Mouse (Mus musculus) embryonic stem cell, embryonic (primary cell): Measurements from ENCODE around the gene Chst11.
"Not testable (repeated sequence)": the region's sequence is repeated elsewhere in the genome, so short reads cannot be mapped to it uniquely, and the experiment has no call there.

Experiments
- CTCF ChIA-PET, 4 experiments: fragments of 300-600 bp in 2 of 4; fragments of 350-600 bp in 2 of 4; sonication (Branson Sonifier 250); formaldehyde crosslinking; loops; one replicate each; lab custom pipeline; 2022; ENCODE audit warnings: inconsistent platforms in 2 of 4; lab: Charles Lee
- POLR2A ChIA-PET, 4 experiments: fragments of 300-600 bp in 2 of 4; fragments of 350-600 bp in 2 of 4; sonication (Branson Sonifier 250); formaldehyde crosslinking; loops; one replicate each; lab custom pipeline; 2022; ENCODE audit warnings: antibody characterized with exemption in 4 of 4, inconsistent platforms in 1 of 4; lab: Charles Lee

Chst11 gene

DNA sequence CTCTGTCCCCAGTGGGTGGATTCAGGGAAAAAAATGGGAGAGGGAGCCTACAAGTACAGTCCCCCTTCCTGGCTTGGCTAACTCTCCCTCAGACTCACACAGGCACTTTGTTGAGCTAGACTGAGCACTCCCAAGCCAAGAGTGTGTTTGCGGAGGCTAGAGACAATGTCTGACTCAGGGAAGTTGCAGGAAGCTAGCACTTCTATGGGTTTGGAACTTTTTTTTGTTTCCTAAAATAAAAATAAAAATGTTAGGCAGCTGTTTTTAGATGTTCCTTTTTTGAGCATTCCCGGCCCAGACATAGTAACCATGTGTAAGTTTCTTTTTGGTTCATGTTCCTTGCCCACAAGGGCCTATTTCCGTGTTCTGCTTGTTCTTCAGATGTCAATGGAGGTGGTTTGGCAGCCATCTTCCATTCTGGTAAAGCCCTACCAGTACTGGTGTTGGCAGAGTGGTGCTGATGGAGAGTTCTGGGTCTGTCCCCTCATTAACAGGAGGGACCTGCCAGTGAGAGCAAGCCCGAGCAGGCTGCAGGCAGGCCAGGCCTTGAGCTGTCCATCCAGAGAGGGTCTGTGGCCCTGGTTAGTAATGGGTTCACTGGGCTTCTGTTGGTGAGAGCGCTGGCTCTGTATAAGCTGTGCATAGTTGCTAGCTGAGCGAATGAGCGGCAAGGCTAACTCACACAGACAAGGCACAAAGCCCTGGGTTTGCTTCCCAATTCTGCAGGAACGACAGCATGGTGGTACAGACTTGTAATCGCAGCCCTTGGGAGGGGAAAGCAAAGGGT is 116.3 kb downstream of the Chst11 start:
- ChIA-PET POLR2A (interaction anchor here in 3 of 4 experiments (0.6 to 1.7 kb wide), 7 partner anchors 9 to 243 kb away, joined by 3 to 5 read pairs (median 4); partner anchors contain the start of gene Chst11 (in 1 of the 3)), CTCF (interaction anchor here in 2 of 4 experiments (0.6 to 0.7 kb wide), 2 partner anchors 30 to 244 kb away, joined by 3 to 4 read pairs; no protein-coding TSS in a partner anchor)

DNA sequence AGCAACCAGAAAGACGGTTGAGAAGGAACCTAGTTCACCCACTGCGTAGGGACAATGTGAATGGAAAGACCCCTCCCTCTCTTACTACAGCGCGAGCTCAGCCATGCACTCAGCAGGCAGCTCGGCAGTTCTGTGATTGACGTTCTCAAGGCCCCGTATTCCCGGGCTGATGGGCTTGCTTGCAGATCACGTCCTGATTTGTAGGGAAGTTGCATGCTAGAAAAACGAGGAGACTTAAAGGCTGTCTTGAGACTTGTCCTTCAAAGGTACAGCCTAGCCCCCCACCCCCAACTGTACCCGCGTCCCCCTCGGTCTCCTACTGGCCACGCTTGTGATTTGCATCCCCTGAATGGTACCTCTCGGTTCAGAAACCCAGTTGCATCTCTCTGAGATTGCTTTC is 117.4 kb downstream of the Chst11 start:
- CTCF ChIA-PET, result no interaction called here

DNA sequence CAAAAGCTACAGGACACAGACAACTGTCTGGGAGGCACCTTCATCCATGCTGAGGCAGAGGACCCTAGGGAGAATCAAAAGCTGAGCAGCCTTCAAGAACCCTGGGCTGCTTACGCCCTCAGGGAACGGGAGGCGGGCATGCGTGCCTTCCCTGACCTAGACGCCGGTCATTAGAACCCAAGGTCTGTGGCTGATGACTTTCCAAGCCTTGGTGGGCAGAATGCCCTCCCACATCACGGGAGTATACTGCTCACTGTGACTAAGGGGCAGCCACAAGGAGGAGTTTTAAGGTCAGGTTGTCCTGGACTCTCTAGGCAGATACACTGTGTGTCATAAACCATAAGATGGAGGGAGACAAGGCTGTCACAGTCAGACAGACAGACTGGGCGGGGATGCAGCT is 118.9 kb downstream of the Chst11 start:
- ChIA-PET POLR2A (interaction anchor here in 2 of 4 experiments (0.5 to 0.6 kb wide), 2 partner anchors 357 to 1450 kb away, joined by 3 to 4 read pairs; no protein-coding TSS in a partner anchor), CTCF (no interaction called here)

More for the DNA sequence above, 117.4 kb downstream of the Chst11 start:
- POLR2A ChIA-PET, result interaction anchor here in 2 of 4 experiments (1.4 to 1.7 kb wide), 3 partner anchors 43 to 118 kb away, joined by 4 to 5 read pairs (median 4); partner anchors contain the start of gene Chst11 (in 1 of the 2)

DNA sequence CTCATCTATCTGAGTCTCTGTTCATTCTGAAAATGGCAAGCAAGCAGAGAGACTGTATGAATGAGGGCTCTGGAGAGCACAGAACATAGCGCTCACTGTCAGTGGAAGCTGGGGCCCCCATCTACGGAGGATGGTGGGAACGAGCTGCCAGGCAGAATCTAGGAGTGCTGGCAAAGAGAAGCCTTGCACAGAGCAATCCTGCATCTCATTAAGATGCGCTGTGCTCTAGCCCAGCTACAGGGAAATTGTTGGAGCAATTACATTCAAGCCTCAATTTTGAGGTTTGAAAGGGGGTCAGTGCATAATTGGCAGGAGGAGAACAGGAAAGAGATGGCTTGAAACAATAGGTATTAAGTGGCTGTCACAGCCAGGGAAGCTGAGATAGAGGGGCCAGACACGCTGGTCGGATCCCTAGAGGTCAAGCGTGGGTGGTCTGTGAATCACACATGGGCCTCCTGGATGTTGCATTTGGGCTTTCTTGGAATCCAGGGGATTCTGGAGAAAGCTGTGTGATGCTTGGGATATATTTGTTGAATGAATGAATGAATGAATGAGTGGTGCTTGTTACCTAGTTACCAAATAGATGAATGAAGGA is 121.0 kb downstream of the Chst11 start:
- ChIA-PET CTCF (no interaction called here), POLR2A (interaction anchor here in 2 of 4 experiments (0.5 to 0.8 kb wide), 2 partner anchors 8 to 20 kb away, joined by 3 read pairs; no protein-coding TSS in a partner anchor)

DNA sequence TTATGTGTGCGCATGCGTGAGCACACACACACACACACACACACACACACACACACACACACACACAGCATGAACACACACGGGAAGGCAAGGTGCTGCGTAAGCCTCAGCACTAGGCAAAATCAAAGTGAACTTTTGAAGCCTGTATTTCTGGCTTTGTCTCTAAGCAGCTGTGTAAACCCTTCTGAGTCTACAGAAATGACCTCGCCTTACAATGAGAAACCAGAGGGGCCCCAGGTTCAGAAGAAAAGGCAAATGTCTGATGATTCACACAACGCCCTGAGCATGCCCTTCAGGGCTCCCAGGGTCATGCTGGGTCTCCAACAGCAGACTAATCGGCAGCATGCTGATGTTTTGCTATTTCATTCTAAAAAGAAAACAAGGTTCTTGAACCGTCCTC is 122.1 kb downstream of the Chst11 start:
- POLR2A ChIA-PET, result interaction anchor here in 2 of 4 experiments (1.0 to 1.1 kb wide), 2 partner anchors 8 to 27 kb away, joined by 3 to 4 read pairs; no protein-coding TSS in a partner anchor
- CTCF ChIA-PET, result no interaction called here

DNA sequence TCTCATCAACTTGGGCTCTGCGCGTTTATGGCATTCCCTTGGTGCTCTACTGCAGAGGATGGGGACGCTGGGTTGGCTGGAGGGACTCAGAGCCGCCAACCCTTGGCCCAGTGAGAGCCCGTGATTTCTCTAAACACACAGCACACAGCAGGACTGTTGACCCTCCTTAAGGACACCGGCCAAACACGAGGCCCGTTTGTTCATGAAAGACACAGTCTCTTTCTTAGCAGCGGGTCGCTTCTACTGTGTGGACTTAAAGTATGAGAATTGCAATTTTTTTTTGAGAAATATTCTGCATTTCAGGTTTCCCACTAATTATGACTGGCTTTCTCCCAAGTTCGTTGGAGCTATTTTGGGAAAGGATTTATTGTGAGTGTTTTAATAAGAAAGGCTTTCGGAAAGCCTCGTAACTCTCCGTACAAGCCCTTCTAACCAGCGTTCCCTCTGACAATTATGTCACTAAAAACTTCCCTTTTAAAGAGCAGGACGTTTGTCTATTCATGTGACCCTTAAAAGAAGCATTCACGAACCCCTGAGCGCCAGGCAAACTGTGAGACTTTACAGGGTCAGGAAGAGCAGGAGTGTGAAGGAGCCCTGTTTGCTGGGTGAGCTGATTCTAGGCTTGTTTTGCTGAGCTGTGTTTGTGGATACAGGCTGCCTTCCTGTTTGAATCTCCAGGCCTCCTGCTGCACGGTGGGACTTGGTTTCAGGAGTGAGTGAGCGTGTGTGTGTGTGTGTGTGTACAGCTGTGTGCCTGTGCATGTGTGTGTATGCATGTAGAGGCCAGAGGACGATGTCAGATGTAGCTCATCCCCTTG is 122.8 kb downstream of the Chst11 start:
- ChIA-PET POLR2A (interaction anchor here in 3 of 4 experiments (0.6 to 1.4 kb wide), 8 partner anchors 9 to 249 kb away, joined by 3 to 6 read pairs (median 4); no protein-coding TSS in a partner anchor), CTCF (interaction anchor here in 3 of 4 experiments (0.5 to 0.6 kb wide), 4 partner anchors 10 to 1927 kb away, joined by 3 to 10 read pairs (median 6); no protein-coding TSS in a partner anchor)

DNA sequence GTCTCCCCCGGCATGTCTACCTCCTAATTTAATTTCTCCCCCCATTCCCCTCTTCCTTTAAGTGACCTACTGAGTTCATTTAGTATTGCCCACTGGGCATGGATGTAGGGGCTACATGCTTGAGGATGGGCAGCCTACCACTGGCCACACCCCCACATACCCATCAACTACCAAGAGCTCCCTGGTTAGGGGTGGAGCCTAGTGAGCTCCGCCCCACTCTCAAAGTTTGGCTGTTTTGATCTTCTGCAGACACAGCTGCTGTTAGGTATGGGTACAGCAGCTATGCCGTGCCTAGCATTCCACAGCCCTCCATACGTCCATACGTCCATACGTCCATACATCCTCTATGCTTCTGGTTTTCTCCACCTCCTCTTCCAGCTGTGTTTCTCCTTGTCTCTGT is 123.6 kb downstream of the Chst11 start:
- POLR2A ChIA-PET, result interaction anchor here in 2 of 4 experiments (0.6 to 1.4 kb wide), 8 partner anchors 9 to 140 kb away, joined by 3 to 6 read pairs (median 4); partner anchors contain the start of gene Chst11 (in 1 of the 2)
- CTCF ChIA-PET, result interaction anchor here in 2 of 4 experiments (0.5 to 0.6 kb wide), 4 partner anchors 15 to 552 kb away, joined by 3 to 10 read pairs (median 6); no protein-coding TSS in a partner anchor

DNA sequence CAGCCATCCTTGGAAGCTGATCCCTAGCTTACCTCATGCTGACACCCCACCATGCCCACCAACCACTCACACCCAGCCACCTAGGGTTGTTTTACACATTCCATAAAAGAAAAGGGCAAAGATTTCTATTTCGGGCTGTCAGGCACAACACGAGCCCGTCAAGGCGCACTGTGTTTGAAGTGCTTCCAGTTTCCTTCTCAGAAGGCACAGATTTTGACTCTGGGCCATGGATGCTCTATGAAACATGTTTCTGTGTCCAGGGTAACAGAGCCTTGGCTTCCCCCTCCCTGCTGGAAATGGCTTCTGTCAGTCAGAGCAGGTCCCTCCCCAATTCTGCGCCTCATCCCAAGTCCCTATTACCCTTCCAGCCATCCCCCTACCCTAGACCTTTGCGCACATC is 125.7 kb downstream of the Chst11 start:
- ChIA-PET CTCF (no interaction called here), POLR2A (interaction anchor here in 2 of 4 experiments (1.1 to 1.5 kb wide), 4 partner anchors 9 to 74 kb away, joined by 3 to 5 read pairs (median 3); no protein-coding TSS in a partner anchor)

DNA sequence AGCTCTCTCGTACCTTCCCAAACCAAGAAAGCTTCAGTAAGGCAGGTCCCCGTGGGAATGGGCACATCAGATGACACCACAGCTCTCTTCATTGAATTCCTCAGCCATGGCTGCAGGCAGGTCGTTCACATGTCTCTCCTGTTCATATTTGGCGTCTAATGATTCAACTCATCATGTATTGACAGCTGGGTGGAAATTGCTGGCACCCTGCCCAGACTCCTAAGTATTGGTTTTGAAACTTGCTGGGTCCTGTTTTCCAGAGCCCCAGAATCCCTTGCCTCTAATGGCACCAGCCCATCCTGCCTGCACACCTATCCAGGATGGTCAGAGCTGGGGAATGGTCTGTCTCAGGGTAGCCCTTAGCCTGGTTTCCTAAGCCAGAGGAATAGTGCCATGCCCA is 127.0 kb downstream of the Chst11 start:
- POLR2A ChIA-PET, result interaction anchor here in 2 of 4 experiments (0.7 to 1.6 kb wide), 9 partner anchors 10 to 276 kb away, joined by 3 to 5 read pairs (median 3); partner anchors contain the start of gene D10Wsu102e (in 1 of the 2)
- CTCF ChIA-PET, result interaction anchor here in 1 of 4 experiments (0.6 kb wide), 1 partner anchor 117 kb away, joined by 3 read pairs; no protein-coding TSS in a partner anchor

DNA sequence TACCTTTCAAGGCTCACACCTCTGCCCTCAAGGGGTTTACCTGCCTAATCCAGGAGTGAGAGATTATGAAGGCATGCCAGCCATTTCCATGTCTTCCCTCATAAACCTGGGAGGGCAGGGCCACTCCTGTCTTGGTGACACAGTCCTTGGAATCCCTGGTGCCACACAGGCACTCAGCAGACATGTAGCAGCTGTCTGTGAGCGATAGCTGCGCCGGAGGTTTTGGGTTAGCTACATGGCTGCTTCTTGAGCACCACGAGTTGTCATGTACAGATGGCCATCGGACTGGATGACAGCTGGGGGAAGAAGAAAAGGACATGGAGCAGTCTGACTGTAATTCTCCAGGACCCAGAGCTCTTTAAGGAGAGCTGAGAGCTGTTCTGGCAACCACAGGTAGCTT is 129.3 kb downstream of the Chst11 start:
- POLR2A ChIA-PET, result interaction anchor here in 2 of 4 experiments (1.4 to 1.5 kb wide), 2 partner anchors 22 to 77 kb away, joined by 4 read pairs; no protein-coding TSS in a partner anchor
- CTCF ChIA-PET, result interaction anchor here in 2 of 4 experiments (0.5 to 0.9 kb wide), 2 partner anchors 12 to 113 kb away, joined by 3 read pairs; no protein-coding TSS in a partner anchor

DNA sequence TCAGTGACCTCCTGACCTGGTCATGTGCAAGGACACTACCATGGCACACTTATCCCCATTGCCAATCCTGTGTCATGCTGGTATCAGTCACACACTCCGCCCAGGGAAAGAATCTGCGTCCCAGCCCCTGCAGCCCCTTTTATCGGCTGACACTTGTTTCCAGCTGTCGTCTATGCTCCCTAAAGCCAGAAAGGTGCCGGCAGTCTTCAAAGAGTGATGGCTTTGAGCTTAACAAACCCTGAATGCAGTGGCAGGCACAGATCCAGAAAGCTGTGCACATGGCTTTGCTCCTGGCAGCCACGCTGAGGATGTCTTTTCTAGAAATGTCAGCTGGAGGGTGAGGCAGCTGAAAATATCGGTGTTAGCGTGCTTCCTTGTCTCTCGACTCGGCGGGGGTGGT is 131.6 kb downstream of the Chst11 start:
- ChIA-PET CTCF (interaction anchor here in 1 of 4 experiments (0.7 kb wide), 1 partner anchor 367 kb away, joined by 3 read pairs; no protein-coding TSS in a partner anchor), POLR2A (interaction anchor here in 2 of 4 experiments (0.6 to 3.3 kb wide), 5 partner anchors 12 to 336 kb away, joined by 3 to 13 read pairs (median 3); no protein-coding TSS in a partner anchor)

DNA sequence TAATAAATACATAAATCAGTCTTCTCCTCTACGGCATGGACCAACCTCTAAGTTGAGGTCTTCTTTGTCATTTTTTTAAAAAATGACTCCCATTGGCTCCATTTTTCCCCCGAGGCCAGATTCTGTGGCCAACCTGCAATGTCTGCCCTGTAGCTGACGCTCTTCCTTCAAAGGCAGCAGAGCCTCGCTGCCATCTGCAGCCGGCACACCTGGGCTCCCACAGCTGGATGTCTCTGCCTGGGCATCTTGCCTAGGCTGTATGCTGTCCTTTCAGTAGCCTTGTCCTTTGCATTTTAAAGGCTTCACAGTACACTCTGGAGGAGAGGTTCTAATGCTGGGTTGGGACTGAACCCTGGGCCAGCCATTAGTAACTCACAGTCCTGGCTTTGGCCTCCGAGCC is 132.6 kb downstream of the Chst11 start:
- ChIA-PET POLR2A (interaction anchor here in 1 of 4 experiments (3.3 kb wide), 1 partner anchor 81 kb away, joined by 13 read pairs; no protein-coding TSS in a partner anchor), CTCF (interaction anchor here in 1 of 4 experiments (0.6 kb wide), 1 partner anchor 10 kb away, joined by 3 read pairs; no protein-coding TSS in a partner anchor)

DNA sequence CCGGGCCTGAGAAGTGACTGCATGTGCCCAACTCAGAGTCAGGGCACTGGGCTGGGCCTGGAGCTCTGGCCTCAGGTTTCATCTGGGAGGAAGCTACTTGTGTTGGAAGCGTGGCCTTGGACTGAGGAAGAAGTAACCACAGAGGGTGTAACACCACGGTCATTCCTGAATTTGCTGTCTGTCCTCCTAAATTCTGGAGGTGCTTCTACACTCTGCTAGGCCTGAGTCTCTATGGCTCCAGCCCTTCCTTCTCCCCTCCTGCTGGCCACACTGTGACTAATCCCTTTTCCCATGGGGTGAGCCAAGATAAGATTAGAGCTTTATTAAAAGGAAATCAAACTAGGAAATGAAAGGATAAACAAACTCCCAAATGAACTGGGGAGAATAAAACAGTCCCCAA is 133.3 kb downstream of the Chst11 start:
- ChIA-PET CTCF (no interaction called here), POLR2A (interaction anchor here in 3 of 4 experiments (0.7 to 3.3 kb wide), 4 partner anchors 35 to 228 kb away, joined by 4 to 13 read pairs (median 6); partner anchors contain the start of gene Chst11 (in 1 of the 3))

DNA sequence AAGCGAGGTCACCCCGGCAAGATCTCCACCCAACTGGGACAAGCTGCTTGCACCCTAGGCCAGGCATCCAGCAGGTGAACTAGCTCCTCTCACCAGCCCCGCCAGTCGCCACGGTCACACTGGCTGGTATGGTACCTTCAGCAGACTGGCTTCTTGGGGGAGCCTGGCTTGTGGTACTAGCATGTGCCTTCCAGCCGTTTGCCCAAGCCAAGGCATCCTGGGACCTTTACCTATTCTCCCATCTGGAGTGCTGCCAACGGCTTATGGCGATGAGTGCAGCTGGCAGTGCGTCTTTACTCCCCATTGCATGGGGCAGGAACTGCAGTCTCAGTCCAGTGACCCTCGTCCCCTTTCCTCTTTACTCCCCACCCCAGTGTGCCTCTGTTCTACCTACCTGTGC is 133.7 kb downstream of the Chst11 start:
- ChIA-PET CTCF (no interaction called here), POLR2A (interaction anchor here in 3 of 4 experiments (0.7 to 3.3 kb wide), 5 partner anchors 12 to 227 kb away, joined by 3 to 13 read pairs (median 5); partner anchors contain the start of gene Chst11 (in 1 of the 3))

DNA sequence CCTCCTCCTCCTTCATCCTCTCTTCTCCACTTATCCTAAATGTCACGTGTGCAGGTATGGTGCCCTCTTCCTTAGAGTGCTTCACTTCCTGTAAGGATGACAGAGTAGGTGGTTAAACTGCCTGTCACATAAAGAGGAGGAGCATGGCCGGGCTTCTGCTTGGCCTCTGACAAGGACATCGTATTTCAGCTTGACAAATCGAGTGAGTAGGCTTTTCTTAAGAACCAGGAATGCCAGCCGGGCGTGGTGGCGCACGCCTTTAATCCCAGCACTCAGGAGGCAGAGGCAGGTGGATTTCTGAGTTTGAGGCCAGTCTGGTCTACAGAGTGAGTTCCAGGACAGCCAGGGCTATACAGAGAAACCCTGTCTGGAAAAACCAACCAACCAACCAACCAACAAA is 134.2 kb downstream of the Chst11 start:
- CTCF ChIA-PET, result not testable (repeated sequence)
- POLR2A ChIA-PET, result interaction anchor here in 2 of 4 experiments (0.8 to 3.3 kb wide), 3 partner anchors 11 to 135 kb away, joined by 3 to 13 read pairs (median 5); partner anchors contain the start of gene Chst11 (in 1 of the 2)

DNA sequence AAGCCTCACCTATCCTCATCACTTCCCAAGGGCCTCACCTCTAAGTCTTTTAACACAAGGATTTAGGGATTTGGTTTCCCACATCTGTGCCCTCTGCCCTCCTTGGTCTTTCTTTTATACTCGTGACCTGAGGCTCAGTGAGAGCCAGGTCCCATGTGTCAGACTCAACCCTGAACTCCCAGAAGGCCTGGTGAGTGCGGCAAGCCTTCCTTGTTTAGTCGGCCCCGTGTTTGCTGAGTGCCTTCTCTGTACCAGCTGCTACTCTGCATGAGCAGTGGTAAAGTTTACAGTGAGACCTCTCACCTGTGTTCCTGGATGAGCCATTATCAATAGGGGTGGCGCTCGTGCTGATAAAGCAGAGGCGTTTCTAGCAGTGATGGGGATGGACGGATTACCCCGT is 134.6 kb downstream of the Chst11 start:
- POLR2A ChIA-PET, result interaction anchor here in 1 of 4 experiments (0.8 to 1.5 kb wide), 3 partner anchors 11 to 135 kb away, joined by 3 to 5 read pairs (median 3); partner anchors contain the start of gene Chst11
- CTCF ChIA-PET, result no interaction called here

DNA sequence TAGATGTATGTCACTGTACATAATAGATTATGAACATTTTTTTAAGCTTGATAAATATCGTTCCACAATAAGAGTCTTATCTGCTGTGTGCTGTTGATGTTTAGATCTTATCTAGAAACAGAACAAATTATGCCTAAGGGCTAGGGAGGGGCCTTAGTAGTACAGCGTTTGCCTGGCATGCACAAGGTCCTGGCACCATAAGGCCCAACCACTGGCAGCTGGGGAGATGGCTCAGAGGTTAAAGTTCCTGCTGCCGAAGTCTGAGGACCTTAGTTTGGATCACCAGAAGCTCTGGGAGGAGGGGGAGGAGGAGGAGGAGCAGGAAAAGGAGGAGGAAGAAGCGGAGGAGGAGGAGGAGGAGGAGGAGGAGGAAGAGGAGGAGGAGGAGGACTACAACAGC is 135.6 kb downstream of the Chst11 start:
- POLR2A ChIA-PET, result interaction anchor here in 2 of 4 experiments (0.5 to 1.7 kb wide), 8 partner anchors 11 to 262 kb away, joined by 3 to 5 read pairs (median 4); no protein-coding TSS in a partner anchor
- CTCF ChIA-PET, result interaction anchor here in 1 of 4 experiments (0.6 kb wide), 1 partner anchor 534 kb away, joined by 3 read pairs; no protein-coding TSS in a partner anchor
